Mouse (Mus musculus): ENCODE measurements around the gene Olig3.

Gene Olig3

DNA sequence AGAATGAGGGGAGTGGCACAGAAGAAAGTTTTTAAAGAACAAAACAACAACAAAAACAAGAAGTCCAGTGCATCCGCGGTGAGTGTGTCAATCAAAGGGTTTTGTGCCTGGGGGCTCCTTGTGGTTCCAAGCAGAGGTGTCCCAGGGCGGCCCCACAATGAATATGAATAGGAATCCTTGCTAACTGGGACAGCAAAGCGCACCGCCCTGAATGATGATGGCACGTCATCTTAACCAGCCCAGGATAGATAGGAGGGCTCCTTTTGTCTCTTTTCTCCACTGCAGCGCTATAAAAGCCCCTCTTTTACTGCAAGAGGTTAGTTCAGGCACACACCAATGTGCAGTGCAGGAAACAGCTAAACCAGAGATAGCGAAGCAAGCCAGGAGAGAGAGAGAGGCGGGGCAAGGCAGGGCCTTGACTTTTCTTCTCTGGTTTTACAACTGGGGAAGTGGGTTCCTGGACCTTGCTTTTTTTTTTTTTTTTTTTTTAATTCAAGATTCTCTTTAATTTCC, at the start of gene Olig3:
TSS of gene Olig3 (plus strand) at position 463 of the 513 bp plus-strand sequence.
- peak within 1 kb of the TSS; percentile 77 for H3K4me3 ChIP-seq (replicated peaks; ENCODE audit: low read length)
- H3K4me1 ChIP-seq (replicated peaks; ENCODE audit: low read depth, low read length) = peaks cover 62% of the 10 kb centered on the region
- TF ChIP-seq POU5F1 (IDR thresholded peaks at IDR 0.05; ENCODE audit: borderline replicate concordance, low read length) (no peak), CTCF (conservative IDR thresholded peaks at IDR 0.05; ENCODE audit: low read length) (no peak)
- no peaks in the 10 kb centered on the region for H3K36me3 ChIP-seq (ENCODE audit: insufficient read depth, low read length)
- H3K27me3 ChIP-seq (ENCODE audit: insufficient read depth, low read length) = peaks cover 89% of the 10 kb centered on the region
- H3K9me3 ChIP-seq (ENCODE audit: low read length) = no peaks in the 10 kb centered on the region

DNA sequence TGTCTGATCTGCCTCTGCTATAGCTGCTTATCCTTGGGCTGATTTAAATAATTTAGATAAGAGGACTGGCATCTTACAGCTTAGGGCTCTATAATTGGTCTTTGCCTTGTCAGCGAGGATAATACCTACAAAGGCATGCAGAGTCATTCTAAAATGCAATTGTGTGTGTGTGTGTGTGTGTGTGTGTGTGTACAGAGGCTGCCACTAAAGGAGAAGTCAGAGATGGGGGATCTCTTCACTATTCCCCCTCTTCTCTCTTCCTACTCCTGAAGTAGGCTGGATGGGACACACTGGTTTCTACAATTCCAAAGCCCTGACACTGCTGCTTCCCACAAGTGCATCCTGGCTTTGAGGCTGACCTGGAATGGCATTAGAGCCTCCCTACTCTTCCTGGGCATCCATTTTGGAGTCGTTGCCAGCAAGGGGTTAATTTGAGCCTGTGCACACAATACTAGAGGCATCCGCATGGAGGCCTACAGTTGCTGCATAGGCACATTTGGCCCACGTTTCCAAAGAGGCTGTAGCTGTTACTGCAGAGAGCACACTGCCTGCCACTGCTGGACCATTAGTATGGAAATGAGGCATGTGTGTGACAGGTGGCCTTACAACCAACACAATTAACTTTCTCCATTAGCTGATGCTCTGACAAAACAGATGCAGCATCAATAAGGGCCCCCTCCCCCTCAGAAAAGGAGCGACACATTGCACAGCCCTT, 46.5 kb upstream of the Olig3 start:
- no peaks in the 10 kb centered on the region for H3K36me3 ChIP-seq (ENCODE audit: insufficient read depth, low read length)
- H3K4me3 ChIP-seq (replicated peaks; ENCODE audit: low read length) = no peak overlapping the region
- no peaks in the 10 kb centered on the region for H3K27me3 ChIP-seq (ENCODE audit: insufficient read depth, low read length)
- 0 out of 2 replicates have a peak, but pooled peaks cover 5% of the 10 kb centered on the region for H3K9me3 ChIP-seq (ENCODE audit: low read length)
- H3K4me1 ChIP-seq (replicated peaks; ENCODE audit: low read depth, low read length) = peaks cover 6% of the 10 kb centered on the region; the same call in 1 of the 2 replicates
- no peak for TF ChIP-seq POU5F1 (IDR thresholded peaks at IDR 0.05; ENCODE audit: borderline replicate concordance, low read length)
- no peak for TF ChIP-seq NANOG (IDR thresholded peaks at IDR 0.05; ENCODE audit: borderline replicate concordance, low read length)
- no peak for TF ChIP-seq CTCF (conservative IDR thresholded peaks at IDR 0.05; ENCODE audit: low read length)

DNA sequence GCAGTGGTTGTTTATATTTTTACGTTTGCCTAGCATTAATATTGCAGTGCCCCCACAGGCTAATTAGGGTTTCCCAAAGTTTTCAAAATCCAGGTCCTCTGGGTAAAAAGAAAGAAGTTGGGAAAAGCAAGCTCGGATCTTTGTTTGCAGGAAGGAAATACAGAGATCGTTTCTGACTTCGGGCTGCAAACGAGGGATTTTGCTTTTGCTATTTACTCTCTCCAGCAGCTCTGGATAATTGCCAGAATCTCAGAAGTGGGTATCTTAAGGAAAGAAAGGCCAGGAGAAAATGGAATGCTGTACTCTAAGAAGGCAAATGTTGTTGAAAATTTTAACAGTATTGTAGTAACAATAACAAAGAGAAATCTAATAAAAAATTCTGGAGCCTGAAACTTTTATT, 45.9 kb upstream of the Olig3 start:
- no peak overlapping the region for H3K4me3 ChIP-seq (replicated peaks; ENCODE audit: low read length)
- peaks cover 6% of the 10 kb centered on the region; the same call in 1 of the 2 replicates for H3K4me1 ChIP-seq (replicated peaks; ENCODE audit: low read depth, low read length)
- H3K9me3 ChIP-seq (ENCODE audit: low read length) = no peaks in the 10 kb centered on the region
- no peaks in the 10 kb centered on the region for H3K36me3 ChIP-seq (ENCODE audit: insufficient read depth, low read length)
- no peaks in the 10 kb centered on the region for H3K27me3 ChIP-seq (ENCODE audit: insufficient read depth, low read length)
- TF ChIP-seq CTCF (conservative IDR thresholded peaks at IDR 0.05; ENCODE audit: low read length) (no peak), POU5F1 (IDR thresholded peaks at IDR 0.05; ENCODE audit: borderline replicate concordance, low read length) (no peak), NANOG (IDR thresholded peaks at IDR 0.05; ENCODE audit: borderline replicate concordance, low read length) (no peak)

DNA sequence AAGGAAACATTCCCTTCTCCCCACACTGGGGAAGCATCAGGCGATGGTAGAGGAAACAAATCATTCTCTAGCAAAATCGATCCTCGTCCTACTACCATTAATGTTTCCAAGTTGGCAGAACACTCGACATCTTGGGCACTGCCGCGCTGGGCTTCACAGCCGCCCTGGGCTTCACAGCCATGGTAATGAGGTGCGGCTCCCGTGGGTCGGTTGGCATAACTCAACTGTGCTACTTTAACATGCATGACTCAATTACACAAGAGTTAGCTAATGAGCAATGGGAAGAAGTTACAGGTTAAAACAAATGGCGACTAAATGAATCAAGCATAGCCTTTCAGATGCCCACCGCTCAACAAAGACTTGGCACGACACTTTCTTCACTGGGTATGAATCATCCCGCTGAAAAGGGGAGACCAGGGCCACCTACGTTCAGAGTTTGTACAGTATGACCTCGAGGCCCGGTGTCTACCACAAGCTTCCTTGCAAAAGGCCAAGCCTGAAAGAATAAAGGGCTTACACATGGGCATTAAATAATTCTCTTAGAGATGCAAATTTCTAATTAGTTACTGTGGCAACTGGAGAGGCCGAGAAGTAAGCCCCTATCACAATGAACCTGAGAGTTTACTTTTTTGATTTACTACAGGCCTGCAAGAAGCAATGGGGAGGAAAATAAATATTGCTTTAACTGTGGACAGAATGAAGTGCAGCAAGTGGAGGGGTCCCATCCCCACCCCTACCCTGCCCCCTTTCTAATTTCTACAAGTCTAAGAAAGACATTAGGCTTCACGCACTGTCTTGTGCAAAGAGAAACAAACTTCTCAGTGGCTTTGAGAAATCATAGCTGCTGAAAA, 38.1 kb upstream of the Olig3 start:
- TF ChIP-seq POU5F1 (IDR thresholded peaks at IDR 0.05; ENCODE audit: borderline replicate concordance, low read length) (no peak), CTCF (conservative IDR thresholded peaks at IDR 0.05; ENCODE audit: low read length) (no peak), NANOG (IDR thresholded peaks at IDR 0.05; ENCODE audit: borderline replicate concordance, low read length) (no peak)
- H3K36me3 ChIP-seq (ENCODE audit: insufficient read depth, low read length) = no peaks in the 10 kb centered on the region
- H3K27me3 ChIP-seq (ENCODE audit: insufficient read depth, low read length) = no peaks in the 10 kb centered on the region

DNA sequence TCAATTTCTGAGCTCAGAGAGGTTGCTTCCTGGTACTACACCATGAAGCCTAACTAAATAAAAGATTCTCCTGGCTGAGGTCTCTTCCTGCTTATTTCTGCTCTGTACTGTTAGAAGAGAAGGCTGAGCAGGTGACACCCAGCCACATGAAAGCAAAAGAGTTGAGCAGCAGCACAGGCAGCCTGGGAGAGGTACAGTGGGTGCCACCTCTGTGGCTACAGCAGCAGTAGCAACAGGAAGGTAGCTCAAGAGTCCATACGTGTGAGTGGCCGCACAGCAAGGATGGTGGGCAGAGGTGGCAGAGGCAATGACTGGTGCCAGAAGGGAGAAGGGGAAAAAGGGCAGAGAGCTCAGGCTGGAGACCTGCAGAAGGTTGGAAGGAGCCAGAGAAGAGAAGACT, 34.6 kb upstream of the Olig3 start:
- TF ChIP-seq CTCF (conservative IDR thresholded peaks at IDR 0.05; ENCODE audit: low read length) (no peak), POU5F1 (IDR thresholded peaks at IDR 0.05; ENCODE audit: borderline replicate concordance, low read length) (no peak), NANOG (IDR thresholded peaks at IDR 0.05; ENCODE audit: borderline replicate concordance, low read length) (no peak)
- no peaks in the 10 kb centered on the region for H3K36me3 ChIP-seq (ENCODE audit: insufficient read depth, low read length)
- H3K4me1 ChIP-seq (replicated peaks; ENCODE audit: low read depth, low read length) = peaks cover 10% of the 10 kb centered on the region

More for the DNA sequence above, 38.1 kb upstream of the Olig3 start:
- H3K4me1 ChIP-seq (replicated peaks; ENCODE audit: low read depth, low read length) = peaks cover 10% of the 10 kb centered on the region
- no peaks in the 10 kb centered on the region for H3K9me3 ChIP-seq (ENCODE audit: low read length)
- H3K4me3 ChIP-seq (replicated peaks; ENCODE audit: low read length) = no peak overlapping the region

DNA sequence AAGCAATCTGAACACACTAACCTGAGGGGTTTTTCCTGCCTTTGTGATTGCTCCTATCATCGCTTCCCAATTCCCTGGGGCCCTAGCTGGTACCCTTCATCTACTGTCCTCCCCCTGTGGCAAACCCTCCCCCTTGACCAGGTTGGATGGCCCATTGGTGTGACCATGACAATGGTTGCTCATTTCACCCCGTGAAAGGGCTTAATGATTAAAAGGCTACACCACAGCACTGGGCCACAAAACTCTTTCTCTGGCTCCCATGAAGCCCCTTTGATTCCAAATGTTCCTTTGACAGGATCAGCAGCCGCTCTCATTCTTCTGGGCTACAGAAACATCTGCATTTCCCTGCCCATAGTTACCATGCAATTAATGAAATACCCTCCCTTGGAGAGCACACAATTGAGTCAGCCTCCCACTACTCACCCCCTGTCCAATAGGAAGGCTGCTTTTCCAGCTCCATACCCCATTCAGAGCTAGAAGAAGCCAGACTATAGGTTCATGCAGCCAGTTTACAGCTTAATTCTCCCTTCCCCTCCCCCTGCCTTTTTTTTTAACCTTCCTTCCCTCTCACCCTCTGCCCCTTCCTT, 27.0 kb upstream of the Olig3 start:
- Histone ChIP-seq H3K4me1 (replicated peaks; ENCODE audit: low read depth, low read length) (peaks cover 10% of the 10 kb centered on the region), H3K9me3 (ENCODE audit: low read length) (no peaks in the 10 kb centered on the region), H3K36me3 (ENCODE audit: insufficient read depth, low read length) (no peaks in the 10 kb centered on the region), H3K27me3 (ENCODE audit: insufficient read depth, low read length) (no peaks in the 10 kb centered on the region; the same call in 1 of the 2 replicates), H3K4me3 (replicated peaks; ENCODE audit: low read length) (no peak overlapping the region)
- TF ChIP-seq POU5F1 (IDR thresholded peaks at IDR 0.05; ENCODE audit: borderline replicate concordance, low read length) (no peak), CTCF (conservative IDR thresholded peaks at IDR 0.05; ENCODE audit: low read length) (no peak), NANOG (IDR thresholded peaks at IDR 0.05; ENCODE audit: borderline replicate concordance, low read length) (no peak)

More for the DNA sequence above, 34.6 kb upstream of the Olig3 start:
- H3K4me3 ChIP-seq (replicated peaks; ENCODE audit: low read length) = peak overlapping the region; percentile 26; the same call in 1 of the 2 replicates
- H3K9me3 ChIP-seq (ENCODE audit: low read length) = no peaks in the 10 kb centered on the region
- H3K27me3 ChIP-seq (ENCODE audit: insufficient read depth, low read length) = no peaks in the 10 kb centered on the region; the same call in 1 of the 2 replicates

DNA sequence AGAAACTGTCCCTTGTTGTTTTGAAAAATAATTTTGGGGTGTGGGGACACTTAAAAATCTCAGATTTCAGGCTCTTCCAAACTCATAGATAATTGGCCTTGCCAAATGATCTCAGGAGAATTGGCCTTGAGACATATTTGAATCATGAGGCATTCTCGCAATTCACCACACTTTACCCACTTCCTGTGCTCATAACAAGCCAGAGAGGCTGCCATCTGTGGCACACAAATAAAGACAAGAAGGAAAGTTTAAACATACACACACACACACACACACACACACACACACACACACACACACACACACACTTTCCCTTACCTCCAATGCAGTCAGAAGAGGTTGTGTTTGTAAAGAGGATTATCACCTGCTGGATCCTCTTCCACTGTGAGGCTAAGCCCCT, 22.9 kb upstream of the Olig3 start:
- Histone ChIP-seq H3K36me3 (ENCODE audit: insufficient read depth, low read length) (no peaks in the 10 kb centered on the region), H3K4me3 (replicated peaks; ENCODE audit: low read length) (no peak overlapping the region), H3K27me3 (ENCODE audit: insufficient read depth, low read length) (no peaks in the 10 kb centered on the region), H3K9me3 (ENCODE audit: low read length) (no peaks in the 10 kb centered on the region), H3K4me1 (replicated peaks; ENCODE audit: low read depth, low read length) (peaks cover 10% of the 10 kb centered on the region)
- TF ChIP-seq POU5F1 (IDR thresholded peaks at IDR 0.05; ENCODE audit: borderline replicate concordance, low read length) = no peak
- no peak for TF ChIP-seq NANOG (IDR thresholded peaks at IDR 0.05; ENCODE audit: borderline replicate concordance, low read length)
- TF ChIP-seq CTCF (conservative IDR thresholded peaks at IDR 0.05; ENCODE audit: low read length) = no peak
